25 mouse cellular contexts compared by ENCODE assay signal in genomic region chr6:140304105-140304504, GRCm38 (mm10).
A peak's percentile ranks its signal among the peaks of the same experiment; 100 is the strongest.
DNase-seq lines count a peak whose midpoint lies in the region; ATAC-seq and TF ChIP-seq lines count a peak whose summit lies in the region.
"Had no signal": no experiment of that assay in that cellular context is flagged by ENCODE, and none has a peak within 500 bp of the region (broad histone marks: within the 10 kb centered on the region; RNA-seq: fewer than 3 reads in every experiment).

No protein-coding gene starts in this region.

- H3K27ac ChIP-seq in limb, embryonic 13.5 days: no peak overlapping the region
- H3K27ac ChIP-seq in limb, embryonic 10.5 days: no peak overlapping the region
- H3K27ac ChIP-seq: forebrain, embryonic 12.5 days; liver, embryonic 12.5 days; lung, embryonic 15.5 days; midbrain, embryonic 10.5 days; midbrain, embryonic 15.5 days; neural tube, embryonic 15.5 days had no signal

- no peak for TF ChIP-seq POLR2A in lung, adult 2 months (IDR thresholded peaks at IDR 0.05; ENCODE audit: borderline replicate concordance, extremely low read depth, low read depth, low read length)

- no peaks in the 10 kb centered on the region for H3K27me3 ChIP-seq in limb, embryonic 13.5 days
- H3K27me3 ChIP-seq in limb, embryonic 10.5 days (ENCODE audit: low read depth, poor library complexity, severe bottlenecking): no peaks in the 10 kb centered on the region
- H3K27me3 ChIP-seq: forebrain, embryonic 12.5 days; liver, embryonic 12.5 days; lung, embryonic 15.5 days; midbrain, embryonic 15.5 days; neural tube, embryonic 15.5 days had no signal

- 0 out of 2 replicates have a peak, but pooled peaks cover 9% of the 10 kb centered on the region for H3K4me1 ChIP-seq in limb, embryonic 13.5 days
- peaks cover 24% of the 10 kb centered on the region for H3K4me1 ChIP-seq in limb, embryonic 10.5 days
- H3K4me1 ChIP-seq in lung, adult 2 months (ENCODE audit: control insufficient read depth, insufficient read depth, low read length): no peaks in the 10 kb centered on the region; the same call in 1 of the 2 replicates
- H3K4me1 ChIP-seq: forebrain, embryonic 12.5 days; liver, embryonic 12.5 days; midbrain, embryonic 15.5 days had no signal

- no peak overlapping the region for H3K4me2 ChIP-seq in limb, embryonic 13.5 days (replicated peaks)
- H3K4me2 ChIP-seq: forebrain, embryonic 12.5 days; liver, embryonic 12.5 days; lung, embryonic 15.5 days; midbrain, embryonic 15.5 days; neural tube, embryonic 15.5 days had no signal

- intact Hi-C loops in left cerebral cortex, postnatal 25 days (cut with DNase I): no loop called here

- TF ChIP-seq CTCF in lung, adult 2 months (IDR thresholded peaks at IDR 0.05; ENCODE audit: insufficient read depth, low read length): no peak

- 0 out of 2 replicates have a peak, but pooled peaks have one; percentile 32 for ATAC-seq in limb, embryonic 13.5 days (ENCODE audit: low FRiP score, low read depth)
- ATAC-seq: hindbrain, embryonic 16.5 days; liver, embryonic 12.5 days; midbrain, embryonic 15.5 days had no signal

- DNase-seq in embryo, embryonic 10.5 days (ENCODE audit: low spot score): peak; percentile 22
- no peak for DNase-seq in embryo, embryonic 11 days
- DNase-seq in limb, embryonic 10.5 days (ENCODE audit: low spot score): no peak
- DNase-seq in lung, postnatal 10 days: peak; percentile 17
- DNase-seq in lung, adult 2 months: no peak
- no peak for DNase-seq in left cerebral cortex, postnatal 25 days (ENCODE audit: low spot score in 2 of 2)
- DNase-seq: adrenal gland, postnatal 10 days; cerebellum, adult 8-10 months; cerebellum, postnatal 25 days; gastrocnemius, postnatal 10 days; heart, postnatal 14 days; kidney, adult 18-20 months; kidney, postnatal 4 days; left cerebral cortex, postnatal 4 days; right cerebral cortex, postnatal 25 days; thymus, postnatal 14 days had no signal

- H3K9ac ChIP-seq in limb, embryonic 13.5 days: no peak overlapping the region
- H3K9ac ChIP-seq: forebrain, embryonic 12.5 days; liver, embryonic 12.5 days; lung, embryonic 15.5 days; midbrain, embryonic 15.5 days; neural tube, embryonic 15.5 days had no signal

- H3K9me3 ChIP-seq in limb, embryonic 13.5 days: no peaks in the 10 kb centered on the region
- H3K9me3 ChIP-seq in limb, embryonic 10.5 days (replicated peaks): no peaks in the 10 kb centered on the region
- H3K9me3 ChIP-seq: forebrain, embryonic 12.5 days; lung, embryonic 15.5 days; midbrain, embryonic 15.5 days; neural tube, embryonic 15.5 days had no signal

- H3K36me3 ChIP-seq in limb, embryonic 13.5 days: no peaks in the 10 kb centered on the region
- no peaks in the 10 kb centered on the region for H3K36me3 ChIP-seq in limb, embryonic 10.5 days
- H3K36me3 ChIP-seq: forebrain, embryonic 12.5 days; liver, embryonic 12.5 days; lung, embryonic 15.5 days; midbrain, embryonic 10.5 days; midbrain, embryonic 15.5 days; neural tube, embryonic 15.5 days had no signal

- H3K4me3 ChIP-seq in limb, embryonic 13.5 days: no peak overlapping the region
- H3K4me3 ChIP-seq in limb, embryonic 10.5 days: no peak overlapping the region
- H3K4me3 ChIP-seq in lung, adult 2 months (replicated peaks; ENCODE audit: extremely low read depth, low read depth, low read length): no peak overlapping the region
- H3K4me3 ChIP-seq: erythroblast, embryonic 14.5 days; forebrain, embryonic 12.5 days; liver, embryonic 12.5 days; lung, embryonic 15.5 days; midbrain, embryonic 10.5 days; midbrain, embryonic 15.5 days; neural tube, embryonic 15.5 days had no signal

- WGBS in limb, embryonic 13.5 days: 38% methylated on average over 5 of the region's 5 CpGs
- 50% methylated on average over 5 of the region's 5 CpGs for WGBS in limb, embryonic 10.5 days
- WGBS in lung, adult 2 months: 58% methylated on average over 5 of the region's 5 CpGs

Comparison
In these comparisons a context has a peak if more than half of its experiments do, and no peak if none do; other contexts are left out.
1. DNase-seq: peak in embryo, embryonic 10.5 days (single experiment) and lung, postnatal 10 days (single experiment); none in embryo, embryonic 11 days (single experiment), limb, embryonic 10.5 days (single experiment), lung, adult 2 months (single experiment) and left cerebral cortex, postnatal 25 days (0 of 2).